ENCODE assay signal across 13 mouse cellular contexts in the genomic region with DNA sequence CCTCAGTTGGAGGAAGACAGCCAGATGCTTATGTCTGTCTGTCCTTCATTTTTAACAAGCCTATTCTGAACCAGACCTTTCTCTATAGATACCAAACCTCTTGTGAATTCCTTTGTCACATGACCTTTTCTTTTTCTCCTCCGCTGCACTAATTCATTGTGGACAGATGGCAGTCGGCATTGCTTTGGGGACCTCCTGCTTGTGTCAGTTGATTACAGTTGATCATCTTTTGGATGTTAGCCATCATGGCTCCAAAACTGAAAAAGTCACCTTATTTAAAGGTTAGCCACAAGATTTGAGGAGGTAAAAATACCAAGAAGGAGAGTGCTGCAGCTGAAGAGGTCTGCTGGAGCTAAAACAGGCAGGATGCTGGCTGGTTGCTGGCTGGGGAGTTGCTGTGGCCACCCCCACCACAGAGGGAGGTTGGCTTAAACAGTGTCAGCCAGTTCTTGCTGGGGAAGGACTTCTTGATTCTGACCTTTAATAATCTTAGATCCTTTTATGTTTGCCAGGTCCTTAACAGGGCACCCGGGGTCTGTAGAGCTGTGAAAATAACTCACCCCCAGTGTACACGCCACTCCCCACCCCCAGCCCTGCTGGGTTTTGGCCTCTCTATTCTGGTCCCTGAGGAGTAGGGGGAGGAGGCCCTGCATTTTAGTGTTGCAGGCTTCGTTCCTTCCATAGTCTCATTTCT. TPM values are rescaled to one million over a fixed set of nuclear protein-coding genes. Genes with fewer than 3 reads are reported as not detected.
A peak's percentile ranks its signal among the peaks of the same experiment; 100 is the strongest.
DNase-seq lines count a peak whose midpoint lies in the region; ATAC-seq lines count a peak whose summit lies in the region.
"Had no signal": no experiment of that assay in that cellular context is flagged by ENCODE, and none has a peak within 500 bp of the region (broad histone marks: within the 10 kb centered on the region; RNA-seq: fewer than 3 reads in every experiment).

No protein-coding gene starts in this region.

- H3K9me3 ChIP-seq in forebrain, embryonic 13.5 days (replicated peaks): no peaks in the 10 kb centered on the region
- no peaks in the 10 kb centered on the region for H3K9me3 ChIP-seq in forebrain, embryonic 16.5 days (ENCODE audit: control insufficient read depth, low read length)
- H3K9me3 ChIP-seq in midbrain, embryonic 12.5 days: no peaks in the 10 kb centered on the region
- no peaks in the 10 kb centered on the region for H3K9me3 ChIP-seq in midbrain, embryonic 11.5 days (ENCODE audit: control insufficient read depth, low read length)
- no peaks in the 10 kb centered on the region for H3K9me3 ChIP-seq in hindbrain, embryonic 11.5 days (ENCODE audit: control insufficient read depth, low read length)
- H3K9me3 ChIP-seq: G1E had no signal

- peak overlapping the region; percentile 54 for H3K27ac ChIP-seq in forebrain, embryonic 13.5 days
- no peak overlapping the region for H3K27ac ChIP-seq in forebrain, embryonic 16.5 days (ENCODE audit: low read length)
- H3K27ac ChIP-seq in midbrain, embryonic 12.5 days (replicated peaks): peak overlapping the region; percentile 35
- no peak overlapping the region; the same call in 1 of the 2 replicates for H3K27ac ChIP-seq in midbrain, embryonic 11.5 days (ENCODE audit: low read depth, low read length)
- peak overlapping the region; percentile 40 for H3K27ac ChIP-seq in hindbrain, embryonic 11.5 days (ENCODE audit: low read depth, low read length)

- 43% methylated on average over 5 of the region's 5 CpGs for WGBS in forebrain, embryonic 13.5 days
- WGBS in forebrain, embryonic 16.5 days: 55% methylated on average over 5 of the region's 5 CpGs
- 52% methylated on average over 5 of the region's 5 CpGs for WGBS in midbrain, embryonic 12.5 days
- 62% methylated on average over 5 of the region's 5 CpGs for WGBS in midbrain, embryonic 11.5 days
- WGBS in hindbrain, embryonic 11.5 days: 42% methylated on average over 5 of the region's 5 CpGs

- H3K4me3 ChIP-seq in forebrain, embryonic 13.5 days: no peak overlapping the region
- H3K4me3 ChIP-seq in forebrain, embryonic 16.5 days (replicated peaks; ENCODE audit: low read length): no peak overlapping the region
- no peak overlapping the region for H3K4me3 ChIP-seq in midbrain, embryonic 12.5 days
- no peak overlapping the region for H3K4me3 ChIP-seq in midbrain, embryonic 11.5 days (ENCODE audit: low read depth, low read length)
- no peak overlapping the region for H3K4me3 ChIP-seq in hindbrain, embryonic 11.5 days (ENCODE audit: low read depth, low read length)

- no peak overlapping the region for H3K9ac ChIP-seq in forebrain, embryonic 13.5 days
- H3K9ac ChIP-seq in forebrain, embryonic 16.5 days (replicated peaks; ENCODE audit: low read depth, low read length): no peak overlapping the region
- no peak overlapping the region for H3K9ac ChIP-seq in midbrain, embryonic 12.5 days (replicated peaks)
- H3K9ac ChIP-seq in midbrain, embryonic 11.5 days (ENCODE audit: low read length): no peak overlapping the region
- no peak overlapping the region for H3K9ac ChIP-seq in hindbrain, embryonic 11.5 days (ENCODE audit: low read depth, low read length)

- ATAC-seq in forebrain, embryonic 13.5 days: no peak
- no peak for ATAC-seq in forebrain, embryonic 16.5 days
- no peak for ATAC-seq in midbrain, embryonic 12.5 days (ENCODE audit: low FRiP score, low read depth)
- no peak for ATAC-seq in midbrain, embryonic 11.5 days (ENCODE audit: low FRiP score)
- no peak for ATAC-seq in hindbrain, embryonic 11.5 days (ENCODE audit: low FRiP score)

- DNase-seq in midbrain, embryonic 11.5 days (ENCODE audit: low spot score, missing footprints): no peak
- DNase-seq in hindbrain, embryonic 11.5 days (ENCODE audit: low spot score): peak; percentile 19
- peak; percentile 76 for DNase-seq in retina, postnatal 1 day
- DNase-seq in right cerebral cortex, postnatal 14 days: no peak
- no peak for DNase-seq in lung, postnatal 14 days
- DNase-seq: kidney, postnatal 4 days; lung, postnatal 10 days; thymus, postnatal 25 days had no signal

- H3K27me3 ChIP-seq in forebrain, embryonic 13.5 days: no peaks in the 10 kb centered on the region
- H3K27me3 ChIP-seq in forebrain, embryonic 16.5 days (replicated peaks; ENCODE audit: control insufficient read depth, insufficient read depth, low read length): no peaks in the 10 kb centered on the region
- no peaks in the 10 kb centered on the region for H3K27me3 ChIP-seq in midbrain, embryonic 12.5 days
- no peaks in the 10 kb centered on the region for H3K27me3 ChIP-seq in midbrain, embryonic 11.5 days (ENCODE audit: control insufficient read depth, insufficient read depth, low read length)
- H3K27me3 ChIP-seq in hindbrain, embryonic 11.5 days (ENCODE audit: control insufficient read depth, insufficient read depth, low read length): no peaks in the 10 kb centered on the region

- H3K4me2 ChIP-seq in forebrain, embryonic 13.5 days: no peak overlapping the region
- H3K4me2 ChIP-seq in forebrain, embryonic 16.5 days (ENCODE audit: low read length): no peak overlapping the region
- no peak overlapping the region for H3K4me2 ChIP-seq in midbrain, embryonic 12.5 days (replicated peaks)
- no peak overlapping the region for H3K4me2 ChIP-seq in midbrain, embryonic 11.5 days
- H3K4me2 ChIP-seq in hindbrain, embryonic 11.5 days (replicated peaks; ENCODE audit: low read depth, low read length): no peak overlapping the region
- H3K4me2 ChIP-seq: liver, embryonic 11.5 days had no signal

- H3K36me3 ChIP-seq in forebrain, embryonic 13.5 days (ENCODE audit: poor library complexity, severe bottlenecking): peaks cover 89% of the 10 kb centered on the region
- peaks cover 37% of the 10 kb centered on the region for H3K36me3 ChIP-seq in forebrain, embryonic 16.5 days (ENCODE audit: control insufficient read depth, insufficient read depth)
- H3K36me3 ChIP-seq in midbrain, embryonic 12.5 days: peaks cover 69% of the 10 kb centered on the region
- H3K36me3 ChIP-seq in midbrain, embryonic 11.5 days (ENCODE audit: control insufficient read depth, insufficient read depth, low read length): peaks cover 14% of the 10 kb centered on the region
- peaks cover 11% of the 10 kb centered on the region; the same call in 1 of the 2 replicates for H3K36me3 ChIP-seq in hindbrain, embryonic 11.5 days (ENCODE audit: control insufficient read depth, insufficient read depth, low read length)

- peaks cover 13% of the 10 kb centered on the region for H3K4me1 ChIP-seq in forebrain, embryonic 13.5 days
- H3K4me1 ChIP-seq in forebrain, embryonic 16.5 days (replicated peaks; ENCODE audit: control insufficient read depth, insufficient read depth, low read length): no peaks in the 10 kb centered on the region
- peaks cover 15% of the 10 kb centered on the region for H3K4me1 ChIP-seq in midbrain, embryonic 12.5 days
- H3K4me1 ChIP-seq in midbrain, embryonic 11.5 days (ENCODE audit: control insufficient read depth, insufficient read depth, low read length): peaks cover 11% of the 10 kb centered on the region; the same call in 1 of the 2 replicates
- H3K4me1 ChIP-seq in hindbrain, embryonic 11.5 days (replicated peaks; ENCODE audit: control insufficient read depth, insufficient read depth, low read length): peaks cover 8% of the 10 kb centered on the region

RNA-seq across cellular contexts. Expression of a gene that starts 40.1 kb away (rescaled TPM):
- polyA plus RNA-seq in forebrain, embryonic 13.5 days (2015; fragmentation: Nextera tagmentation; extraction: Ambion mirVana): 30.2 and 33.0 TPM in 2 replicates
- 38.2 and 43.6 TPM in 2 replicates for polyA plus RNA-seq in forebrain, embryonic 16.5 days (2015; fragmentation: Nextera tagmentation; extraction: Ambion mirVana)
- 41.1 and 45.2 TPM in 2 replicates for polyA plus RNA-seq in midbrain, embryonic 12.5 days (2016; fragmentation: Nextera tagmentation; extraction: Ambion mirVana)
- 27.6 and 30.0 TPM in 2 replicates for polyA plus RNA-seq in midbrain, embryonic 11.5 days (2014; fragmentation: Nextera tagmentation; extraction: Ambion mirVana)
- polyA plus RNA-seq in hindbrain, embryonic 11.5 days (2014; fragmentation: Nextera tagmentation; extraction: Ambion mirVana): 22.0 and 29.3 TPM in 2 replicates

Comparison
In these comparisons a context has a peak if more than half of its experiments do, and no peak if none do; other contexts are left out.
1. H3K27ac ChIP-seq: peak in forebrain, embryonic 13.5 days (single experiment), midbrain, embryonic 12.5 days (single experiment) and hindbrain, embryonic 11.5 days (single experiment); none in forebrain, embryonic 16.5 days (single experiment) and midbrain, embryonic 11.5 days (single experiment).
2. DNase-seq: peak in hindbrain, embryonic 11.5 days (single experiment) and retina, postnatal 1 day (single experiment); none in midbrain, embryonic 11.5 days (single experiment), right cerebral cortex, postnatal 14 days (single experiment) and lung, postnatal 14 days (single experiment).